Mouse (Mus musculus): ENCODE results near the gene Tex45.

Gene Tex45

GRCm38 (mm10) chr8:3492901-3493844 is 22.5 kb downstream of the Tex45 start, which contains the start of gene Zfp358:
Zfp358 (plus strand) TSS chr8:3493138.
- DNase-seq, result peak; percentile 98

GRCm38 (mm10) chr8:3493845-3494208 is 23.2 kb downstream of the Tex45 start:
- peak; percentile 92 for DNase-seq

- peak; percentile 92 for DNase-seq
These were observed 25.1 kb downstream of the Tex45 start for GRCm38 (mm10) chr8:3495578-3496427.

DNA sequence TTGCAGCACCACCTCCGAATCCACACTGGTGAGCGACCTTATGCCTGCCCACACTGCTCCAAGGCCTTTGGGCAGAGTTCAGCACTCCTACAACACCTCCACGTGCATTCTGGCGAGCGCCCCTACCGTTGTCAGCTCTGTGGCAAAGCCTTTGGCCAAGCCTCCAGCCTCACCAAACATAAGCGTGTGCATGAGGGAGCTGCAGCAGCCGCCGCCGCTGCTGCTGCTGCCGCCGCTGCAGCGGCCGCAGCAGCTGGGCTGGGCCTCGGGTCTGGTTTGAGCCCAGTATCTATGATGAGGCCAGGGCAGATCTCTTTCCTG is 25.7 kb downstream of the Tex45 start:
- no peak for DNase-seq

DNA sequence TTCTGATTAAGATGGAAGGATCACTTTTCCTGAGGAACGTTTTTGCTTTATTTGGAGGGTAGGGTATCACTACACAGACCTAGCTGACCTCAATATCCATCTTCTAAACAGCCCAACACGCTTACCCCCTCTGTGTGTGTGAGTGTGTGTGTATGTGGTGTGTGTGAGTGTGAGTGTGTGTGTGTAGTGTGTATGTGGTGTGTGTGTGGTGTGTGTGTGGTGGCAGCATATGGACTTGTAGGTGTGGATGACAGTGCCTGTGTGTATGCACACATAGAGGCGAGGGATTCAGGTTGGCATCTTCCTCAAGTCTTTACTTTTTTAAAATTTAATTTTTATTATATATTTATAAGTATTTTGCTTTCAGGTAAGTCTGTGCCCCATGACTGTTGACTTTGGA is 27.9 kb downstream of the Tex45 start:
- DNase-seq, result no peak

DNA sequence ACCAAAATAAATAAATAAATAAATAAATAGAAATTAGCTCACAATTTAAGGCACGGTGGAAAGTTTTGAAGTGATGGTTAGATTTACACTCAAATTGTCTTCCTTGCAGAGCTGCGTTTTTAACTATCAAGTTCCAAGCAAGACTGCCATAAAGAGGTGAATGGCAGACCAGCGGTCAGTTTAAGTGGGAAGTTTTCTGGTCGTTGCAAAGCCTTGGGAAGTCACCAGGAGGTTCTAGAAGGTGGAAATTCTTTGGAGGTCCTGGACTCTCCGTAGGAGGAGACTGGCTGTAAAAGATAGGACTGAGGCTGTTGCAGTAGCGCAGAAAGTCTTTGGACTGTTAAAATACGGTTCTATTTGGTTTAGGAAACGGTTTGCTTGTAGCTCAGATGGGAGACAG is 29.1 kb downstream of the Tex45 start:
- no peak for DNase-seq

GRCm38 (mm10) chr8:3500235-3501090 is 29.8 kb downstream of the Tex45 start, which contains the start of gene Mcoln1:
Mcoln1 (plus strand) TSS chr8:3500457.
- DNase-seq, result peak; percentile 100

- DNase-seq, result no peak
These were observed 31.6 kb downstream of the Tex45 start for GRCm38 (mm10) chr8:3502217-3502616.

- no peak for DNase-seq
These were observed 37.5 kb downstream of the Tex45 start for GRCm38 (mm10) chr8:3507979-3508754.

DNA sequence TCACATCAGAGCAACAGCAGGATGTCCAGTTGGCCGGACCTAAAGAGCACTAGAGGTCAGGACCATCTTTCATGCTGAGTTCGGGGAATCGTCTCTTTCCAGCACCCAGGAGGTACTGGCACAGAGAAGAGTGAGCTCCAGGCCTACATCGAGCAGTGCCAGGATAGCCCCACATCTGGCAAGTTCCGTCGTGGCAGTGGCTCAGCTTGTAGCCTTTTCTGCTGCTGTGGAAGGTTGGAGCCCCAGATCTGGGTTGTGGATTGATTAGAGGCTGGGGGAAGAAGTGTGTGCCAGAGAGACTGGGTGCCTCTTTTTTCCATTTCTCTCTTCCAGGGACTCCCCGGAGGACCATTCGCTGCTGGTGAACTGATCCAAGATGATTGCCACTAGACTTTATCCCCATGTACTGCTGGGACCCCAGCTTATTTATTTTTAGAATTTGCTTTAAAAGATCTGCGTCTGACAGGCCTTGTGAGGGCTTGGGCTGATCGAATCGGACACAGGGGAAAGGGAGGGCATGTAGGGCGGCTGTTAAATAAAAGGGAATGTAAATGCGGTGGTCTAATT is 44.1 kb downstream of the Tex45 start:
- DNase-seq, result peak; percentile 94

DNA sequence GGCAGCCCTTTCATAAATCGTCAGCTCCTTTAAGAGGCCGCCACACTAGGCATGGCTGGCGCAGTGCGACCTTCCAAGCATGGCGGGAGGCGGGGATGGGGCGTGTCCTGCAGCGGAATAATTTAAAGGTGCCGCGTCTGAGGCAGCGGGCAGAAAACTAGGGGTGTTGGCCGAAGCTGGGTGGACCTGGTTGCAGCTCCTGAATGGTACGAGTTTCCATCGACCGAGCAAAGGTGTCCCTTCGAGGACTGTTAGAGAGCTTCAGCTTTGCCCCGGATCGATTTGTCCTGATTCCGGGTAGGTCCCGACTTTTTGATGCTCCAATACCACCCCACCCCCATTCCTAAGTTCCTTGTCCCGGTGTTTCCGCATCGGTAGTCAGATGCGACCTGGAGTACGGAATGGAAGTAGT is 44.6 kb downstream of the Tex45 start, which contains the start of gene Pnpla6:
TSS of gene Pnpla6 (plus strand) at position 125 of the 412 bp plus-strand sequence.
- peak; percentile 99 for DNase-seq

DNA sequence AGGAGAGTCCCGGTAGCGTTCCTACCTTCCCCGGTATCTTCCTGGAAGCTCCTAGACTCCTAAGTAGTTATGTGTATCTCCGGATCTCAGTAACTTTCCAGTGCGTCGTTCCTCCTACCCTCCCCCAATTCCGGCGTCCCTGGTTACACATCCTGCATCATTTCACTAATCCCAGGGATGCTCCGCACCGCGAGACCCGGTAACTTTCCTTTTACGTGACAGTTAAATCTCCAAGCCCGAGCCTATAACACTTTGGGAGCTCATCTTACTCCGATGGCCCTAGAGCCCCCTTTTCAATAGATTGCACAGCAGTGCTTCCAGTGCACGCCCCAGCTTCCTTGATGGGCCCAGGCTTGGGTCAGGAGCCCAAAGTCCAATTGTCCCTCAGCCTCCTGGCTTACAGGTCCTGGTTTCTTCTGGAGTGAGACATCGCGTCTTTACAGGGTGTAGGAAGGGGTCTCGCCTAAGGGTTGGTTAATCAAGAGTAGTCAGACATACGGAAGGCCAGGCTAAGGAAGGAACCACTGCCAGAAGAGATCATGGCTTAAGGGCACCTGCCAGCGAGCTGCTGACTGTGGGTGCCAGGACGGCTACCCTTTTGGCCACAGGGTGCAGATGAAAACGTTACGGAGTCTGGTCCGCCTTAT is 45.2 kb downstream of the Tex45 start:
- DNase-seq, result peak; percentile 97

DNA sequence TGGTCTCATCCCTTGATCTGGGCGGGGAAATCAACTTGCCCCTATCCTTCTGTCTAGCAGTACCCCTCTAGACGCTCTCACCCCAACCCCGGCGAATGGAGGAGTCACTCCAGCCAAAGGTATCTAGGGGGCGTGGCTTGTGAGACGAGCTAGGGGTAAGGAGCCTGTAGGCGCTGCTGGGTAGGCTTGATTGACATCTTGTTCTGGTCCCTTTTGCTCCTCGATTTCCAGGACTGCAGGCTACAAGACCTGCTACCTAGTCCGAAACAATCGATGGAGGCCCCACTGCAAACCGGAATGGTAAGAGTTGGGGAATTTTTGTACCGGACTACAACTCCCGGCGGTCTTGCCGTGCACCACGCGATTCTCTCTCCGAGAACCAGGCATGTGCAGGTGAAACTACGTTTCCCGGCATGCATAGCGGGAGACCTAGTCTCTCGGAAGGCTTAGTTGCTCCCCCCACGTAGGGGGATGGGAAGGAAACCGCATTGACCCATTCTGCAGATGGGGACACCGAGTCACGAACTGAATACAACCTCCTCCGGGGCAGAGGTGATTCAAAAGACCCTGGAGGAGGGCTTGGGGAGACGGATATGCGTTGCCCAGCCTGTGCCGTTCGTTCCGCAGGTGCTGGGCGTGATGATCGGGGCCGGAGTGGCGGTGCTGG is 45.9 kb downstream of the Tex45 start:
- peak; percentile 99 for DNase-seq

- DNase-seq, result no peak
These were observed 46.4 kb downstream of the Tex45 start for GRCm38 (mm10) chr8:3517117-3517495.

DNA sequence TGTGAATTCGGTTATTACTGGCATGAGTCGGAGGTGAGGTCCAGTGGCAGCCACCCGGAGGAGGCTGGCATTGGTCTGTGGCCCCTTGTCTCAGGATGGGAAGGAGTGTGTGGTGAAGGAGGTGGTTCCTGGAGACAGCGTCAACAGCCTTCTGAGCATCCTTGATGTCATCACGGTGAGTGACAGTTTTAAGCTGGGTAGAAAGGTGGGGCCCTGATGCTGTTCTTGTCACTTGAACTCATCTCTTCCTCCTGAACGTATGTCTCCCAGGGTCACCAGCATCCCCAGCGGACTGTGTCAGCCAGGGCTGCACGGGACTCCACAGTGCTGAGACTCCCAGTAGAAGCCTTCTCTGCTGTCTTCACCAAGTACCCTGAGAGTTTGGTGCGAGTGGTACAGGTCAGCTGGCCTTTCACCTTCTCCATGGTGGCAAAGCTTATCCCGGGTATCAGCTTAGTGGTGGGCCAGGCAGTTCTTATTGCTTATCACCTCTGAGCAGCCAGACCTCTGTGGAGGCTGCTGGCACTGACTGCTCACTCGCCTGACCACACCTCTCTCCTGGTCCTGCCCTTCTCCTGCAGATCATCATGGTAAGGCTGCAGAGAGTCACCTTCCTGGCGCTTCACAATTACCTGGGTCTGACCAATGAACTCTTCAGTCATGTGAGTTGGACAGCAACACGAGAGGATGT is 51.5 kb downstream of the Tex45 start:
- DNase-seq, result no peak

GRCm38 (mm10) chr8:3530816-3531215 is 60.2 kb downstream of the Tex45 start:
- no peak for DNase-seq

DNA sequence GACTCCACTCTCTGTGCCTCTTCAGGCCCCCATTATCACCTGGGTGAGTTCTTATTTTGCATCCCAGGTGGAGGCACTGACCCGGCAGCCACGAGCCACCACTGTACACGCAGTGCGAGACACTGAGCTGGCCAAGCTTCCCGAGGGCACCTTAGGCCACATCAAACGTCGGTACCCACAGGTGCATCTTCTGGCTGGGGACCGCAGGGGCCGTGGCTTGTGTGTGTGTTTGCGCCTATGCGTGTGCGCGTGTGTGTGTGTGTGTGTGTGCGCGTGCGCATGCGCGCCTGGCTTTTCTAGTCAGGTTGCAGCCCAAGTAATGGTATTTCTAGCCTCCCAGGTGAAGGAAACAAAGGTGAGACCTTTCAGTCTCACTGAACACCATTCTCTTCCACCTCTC is 61.3 kb downstream of the Tex45 start:
- DNase-seq, result peak; percentile 86

DNA sequence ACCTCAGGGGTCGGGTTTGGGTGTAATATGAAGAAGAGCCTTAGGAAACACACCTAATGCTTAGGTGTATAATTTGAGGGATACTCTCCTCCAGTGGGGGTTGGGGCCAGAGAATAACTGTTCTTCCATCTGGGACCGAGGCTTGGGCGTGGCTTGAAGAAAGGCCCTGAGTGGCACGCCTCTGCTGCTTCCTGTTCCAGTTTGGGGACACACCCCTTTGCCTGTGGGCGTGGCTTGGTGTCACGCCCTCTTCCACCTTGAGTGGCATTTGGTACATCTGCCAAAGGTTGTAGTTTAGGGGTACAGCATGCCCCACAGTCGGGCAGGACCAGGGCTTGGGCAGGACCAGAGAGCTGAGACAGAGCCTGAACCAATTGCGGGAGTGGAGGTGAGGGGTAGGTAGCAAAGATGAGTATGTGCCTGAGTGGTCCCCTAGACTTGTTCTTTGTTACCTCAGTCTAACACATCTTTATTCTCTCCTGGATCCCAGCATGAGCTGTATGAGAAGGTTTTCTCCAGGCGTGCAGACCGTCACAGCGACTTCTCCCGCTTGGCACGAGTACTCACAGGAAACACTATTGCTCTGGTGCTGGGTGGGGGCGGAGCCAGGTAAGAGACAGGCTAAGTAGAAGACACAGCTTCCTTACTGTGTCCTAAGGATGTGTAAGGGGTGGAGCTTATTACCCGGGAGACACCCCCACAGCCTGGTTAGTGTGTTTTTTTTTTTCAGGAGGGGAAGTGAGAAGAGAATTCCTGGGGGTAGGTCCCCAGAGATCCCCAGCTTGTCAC is 65.6 kb downstream of the Tex45 start:
- peak; percentile 88 for DNase-seq
